Mouse (Mus musculus) neural tube, embryonic 14.5 days (tissue): ENCODE measurements around the gene Slc25a12. TPM values are rescaled to one million over a fixed set of nuclear protein-coding genes. Genes with fewer than 3 reads are reported as not detected.

ENCODE experiments used
- ATAC-seq: fragments of 200-750 bp; cut with Nextera tagmentation; 2 replicates; pipeline ENCODE4 v1.8.0; 2017; ENCODE audit warnings: low read depth, mild to moderate bottlenecking, moderate TSS enrichment, moderate library complexity
- H3K27ac ChIP-seq: fragments of 300-500 bp; sonication (generic); 2 replicates; pipeline ENCODE4 v1.5.1; 2014; ENCODE audit warnings: low read depth, mild to moderate bottlenecking, control low read depth, low read length, moderate library complexity, mixed read lengths
- H3K27me3 ChIP-seq: fragments of 300-500 bp; sonication (generic); 2 replicates; pipeline ENCODE4 v1.6.1; 2014; ENCODE audit warnings: low read length; ENCODE audit not compliant: control insufficient read depth, insufficient read depth
- H3K36me3 ChIP-seq: fragments of 300-500 bp; sonication (generic); 2 replicates; pipeline ENCODE4 v1.6.1; 2014; ENCODE audit warnings: low read length, mixed read lengths; ENCODE audit not compliant: control insufficient read depth, insufficient read depth
- H3K4me1 ChIP-seq: fragments of 300-500 bp; sonication (generic); 2 replicates; pipeline ENCODE4 v1.6.1; 2014; ENCODE audit warnings: low read length; ENCODE audit not compliant: control insufficient read depth, insufficient read depth
- H3K4me2 ChIP-seq: fragments of 300-500 bp; sonication (generic); 2 replicates; pipeline ENCODE4 v1.6.1; 2014; ENCODE audit warnings: mild to moderate bottlenecking, low read depth, low read length, control low read depth
- H3K4me3 ChIP-seq: fragments of 300-500 bp; sonication (generic); 2 replicates; pipeline ENCODE4 v1.5.1; 2014; ENCODE audit warnings: low read depth, low read length, control low read depth, mixed read lengths
- H3K9ac ChIP-seq: fragments of 300-500 bp; sonication (generic); replicated peaks from 2 replicates; pipeline ENCODE4 v1.6.1; 2014; ENCODE audit warnings: low read depth, mild to moderate bottlenecking, control low read depth, low read length, mixed read lengths
- H3K9me3 ChIP-seq: fragments of 300-500 bp; sonication (generic); 2 replicates; pipeline ENCODE4 v1.6.1; 2016; ENCODE audit warnings: low read length; ENCODE audit not compliant: control insufficient read depth
- WGBS: fragments of 180-500 bp; shearing (Covaris S2); extraction: QIAGEN DNeasy Blood & Tissue Kit; methylation state at CpG from one replicate; pipeline ENCODE4 v1.1.7; 2014; 5-methylcytosine and 5-hydroxymethylcytosine counted together
- polyA plus RNA-seq: library from polyadenylated mRNA; unstranded; fragments of >200 nt; fragmentation: Nextera tagmentation; extraction: Ambion mirVana; gene quantifications from 2 replicates; pipeline ENCODE4 v1.2.1, GENCODE M21; 2014

Slc25a12 gene
- polyA plus RNA-seq, 1 experiment from 2014 or later, result 129 TPM

- H3K27me3 ChIP-seq, result no peaks in the 10 kb centered on the region
- no peak for ATAC-seq
- H3K4me3 ChIP-seq, result no peak overlapping the region
- H3K27ac ChIP-seq, result no peak overlapping the region
- 58% methylated on average over 10 of the region's 10 CpGs for WGBS
- H3K36me3 ChIP-seq, result no peaks in the 10 kb centered on the region
- H3K9me3 ChIP-seq, result no peaks in the 10 kb centered on the region
- no peak overlapping the region for H3K4me2 ChIP-seq
- no peaks in the 10 kb centered on the region for H3K4me1 ChIP-seq
- H3K9ac ChIP-seq, result no peak overlapping the region
Observed at GRCm38 (mm10) chr2:71353306-71354054, 14.1 kb downstream of the Slc25a12 start.

DNA sequence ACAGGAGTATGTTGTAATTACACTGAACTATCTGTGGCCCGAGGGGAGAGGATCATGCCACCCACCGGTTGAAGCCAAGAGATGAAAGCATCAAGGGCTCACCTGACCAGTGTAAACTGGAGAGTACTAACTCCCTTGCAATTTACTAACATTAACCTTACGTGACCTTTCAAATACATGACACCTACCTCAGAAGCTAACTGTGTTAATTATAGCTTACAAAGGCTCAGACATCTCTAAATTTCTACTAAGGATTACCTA lies 15.9 kb downstream of the Slc25a12 start:
- 90% methylated on average over 3 of the region's 3 CpGs for WGBS
- H3K36me3 ChIP-seq, result no peaks in the 10 kb centered on the region
- ATAC-seq, result no peak
- no peak overlapping the region for H3K27ac ChIP-seq
- H3K27me3 ChIP-seq, result no peaks in the 10 kb centered on the region
- no peak overlapping the region for H3K4me3 ChIP-seq
- H3K4me1 ChIP-seq, result no peaks in the 10 kb centered on the region
- no peaks in the 10 kb centered on the region for H3K9me3 ChIP-seq
- no peak overlapping the region for H3K4me2 ChIP-seq
- no peak overlapping the region for H3K9ac ChIP-seq

DNA sequence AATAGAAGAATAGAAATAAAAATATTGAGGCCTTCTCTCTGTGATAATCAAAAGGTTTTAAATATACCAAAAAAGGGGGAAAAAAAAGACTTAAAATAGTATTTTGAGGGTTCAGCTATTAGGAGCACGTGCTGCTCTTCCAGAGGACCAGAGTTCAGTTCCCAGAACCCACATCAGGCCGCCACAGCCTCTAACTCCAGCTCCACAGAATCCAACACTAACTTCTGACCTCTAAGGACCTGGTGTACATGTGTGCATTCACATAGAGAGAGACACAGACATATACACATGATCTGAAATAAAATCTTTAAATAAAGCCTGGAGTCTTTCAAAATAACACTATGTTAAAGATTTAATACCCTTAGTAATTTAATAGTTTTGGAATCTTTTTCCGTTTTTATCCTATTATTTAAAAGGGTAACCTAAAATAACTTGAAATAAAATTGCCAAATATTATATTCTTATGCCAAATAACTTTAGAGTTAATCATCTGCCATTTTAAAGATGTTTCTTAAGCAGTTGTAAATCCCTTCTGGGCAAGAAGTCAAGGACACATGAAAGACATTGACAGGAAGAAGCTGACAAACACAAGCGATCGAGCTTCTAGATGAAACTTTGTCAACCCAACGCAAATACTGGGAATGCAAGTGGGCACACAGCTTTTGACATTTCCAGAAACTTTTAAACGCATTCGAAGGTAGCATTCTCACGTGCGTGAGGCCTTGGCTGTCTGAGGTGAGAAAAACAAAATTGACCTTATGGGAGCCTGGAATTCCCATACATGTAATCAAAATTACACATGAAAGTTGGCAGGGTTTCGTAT lies 16.4 kb downstream of the Slc25a12 start:
- WGBS, result 93% methylated on average over 11 of the region's 11 CpGs
- Histone ChIP-seq H3K27ac (no peak overlapping the region), H3K9me3 (no peaks in the 10 kb centered on the region), H3K27me3 (no peaks in the 10 kb centered on the region), H3K4me2 (no peak overlapping the region), H3K36me3 (no peaks in the 10 kb centered on the region), H3K4me3 (no peak overlapping the region), H3K4me1 (no peaks in the 10 kb centered on the region), H3K9ac (no peak overlapping the region)
- ATAC-seq, result no peak

DNA sequence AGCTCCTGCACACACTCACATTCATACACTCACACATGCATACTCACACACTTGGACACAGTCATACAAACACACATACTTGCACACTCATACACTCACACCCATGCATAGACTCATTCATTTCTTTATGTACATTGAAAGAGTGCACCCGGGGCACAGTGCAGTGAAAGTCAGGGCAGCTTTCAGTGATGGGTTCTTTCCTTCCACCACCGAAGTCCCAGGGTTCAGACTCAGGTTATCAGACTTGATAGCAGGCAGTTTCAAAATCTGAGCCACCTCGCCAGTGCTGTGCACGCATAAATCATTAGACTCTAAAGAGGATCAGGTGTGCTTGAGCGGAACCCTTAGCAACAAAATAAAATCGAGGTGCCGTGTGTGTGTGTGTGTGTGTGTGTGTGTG lies 17.4 kb downstream of the Slc25a12 start:
- Histone ChIP-seq H3K9ac (no peak overlapping the region), H3K4me3 (no peak overlapping the region), H3K4me1 (no peaks in the 10 kb centered on the region), H3K27me3 (no peaks in the 10 kb centered on the region), H3K36me3 (no peaks in the 10 kb centered on the region), H3K9me3 (no peaks in the 10 kb centered on the region), H3K27ac (no peak overlapping the region), H3K4me2 (no peak overlapping the region)
- ATAC-seq, result no peak
- 80% methylated on average over 7 of the region's 7 CpGs for WGBS

DNA sequence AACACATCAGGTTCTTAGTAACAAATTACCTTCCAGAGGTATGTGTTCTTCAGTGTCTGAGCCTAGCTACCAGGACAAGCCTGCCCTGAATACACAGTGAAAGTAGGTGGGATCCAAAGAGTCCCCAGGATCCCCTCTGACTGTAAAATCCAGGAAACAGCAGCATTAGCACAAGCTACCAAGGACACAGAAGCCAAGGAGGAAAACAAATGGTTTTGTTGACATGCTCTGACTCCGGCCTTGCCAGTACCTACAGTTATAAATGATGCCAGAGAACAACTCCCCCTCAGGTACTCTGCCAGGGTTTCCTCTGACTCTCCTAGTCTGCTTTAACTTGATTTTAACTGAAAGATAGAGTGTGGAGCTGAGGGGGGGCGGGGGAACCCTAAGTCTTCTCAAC lies 18.0 kb downstream of the Slc25a12 start:
- Histone ChIP-seq H3K36me3 (no peaks in the 10 kb centered on the region), H3K27me3 (no peaks in the 10 kb centered on the region), H3K9me3 (no peaks in the 10 kb centered on the region), H3K4me3 (no peak overlapping the region), H3K4me2 (no peak overlapping the region), H3K9ac (no peak overlapping the region), H3K27ac (no peak overlapping the region), H3K4me1 (no peaks in the 10 kb centered on the region)
- no peak for ATAC-seq
- 79% methylated on average over 2 of the region's 2 CpGs for WGBS

- ATAC-seq, result no peak
- 92% methylated on average over 20 of the region's 20 CpGs for WGBS
Observed at GRCm38 (mm10) chr2:71347732-71348490, 19.6 kb downstream of the Slc25a12 start.

GRCm38 (mm10) chr2:71347160-71347559 lies 20.4 kb downstream of the Slc25a12 start:
- WGBS, result 92% methylated on average over 10 of the region's 10 CpGs
- Histone ChIP-seq H3K27ac (no peak overlapping the region), H3K27me3 (no peaks in the 10 kb centered on the region), H3K4me1 (no peaks in the 10 kb centered on the region), H3K4me2 (no peak overlapping the region), H3K9ac (no peak overlapping the region), H3K9me3 (no peaks in the 10 kb centered on the region), H3K4me3 (no peak overlapping the region), H3K36me3 (no peaks in the 10 kb centered on the region)
- ATAC-seq, result no peak

More at GRCm38 (mm10) chr2:71347732-71348490, 19.6 kb downstream of the Slc25a12 start:
- Histone ChIP-seq H3K27me3 (no peaks in the 10 kb centered on the region), H3K4me3 (no peak overlapping the region), H3K9me3 (no peaks in the 10 kb centered on the region), H3K4me1 (no peaks in the 10 kb centered on the region), H3K4me2 (no peak overlapping the region), H3K27ac (no peak overlapping the region), H3K9ac (no peak overlapping the region), H3K36me3 (no peaks in the 10 kb centered on the region)

DNA sequence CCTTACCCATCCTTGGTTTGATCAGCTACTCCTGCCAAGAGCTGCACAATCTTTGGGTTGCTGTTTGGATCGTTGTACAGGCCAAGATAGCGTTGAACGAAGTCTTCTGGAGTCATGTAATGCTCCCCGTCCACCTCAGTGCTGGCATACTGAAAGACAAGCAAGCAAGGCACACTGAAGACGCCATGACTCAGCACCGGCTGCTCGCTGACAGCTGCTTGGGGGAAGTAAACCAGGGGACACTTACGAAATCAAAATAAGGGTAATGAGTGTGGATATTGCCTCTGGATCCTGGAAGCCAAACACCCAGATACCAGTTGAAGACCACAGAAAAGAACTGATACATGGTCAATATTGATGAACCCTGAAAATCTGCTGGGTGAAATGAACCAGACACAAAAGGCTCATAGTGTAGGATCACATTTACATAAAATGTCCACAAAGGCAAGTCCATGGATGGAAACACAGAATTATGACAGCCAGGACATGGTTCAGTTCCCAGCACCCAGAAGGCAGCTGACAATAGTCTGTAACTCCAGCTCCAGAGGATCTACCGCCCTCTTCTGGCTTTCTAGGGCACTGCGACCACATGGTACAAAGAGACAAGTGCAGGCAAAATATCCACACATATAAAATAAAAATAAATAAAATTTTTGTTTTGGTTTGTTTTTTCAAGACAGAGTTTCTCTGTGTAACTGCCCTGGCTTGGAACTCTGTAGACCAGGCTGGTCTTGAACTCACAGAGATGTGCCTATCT lies 23.5 kb downstream of the Slc25a12 start:
- ATAC-seq, result no peak
- H3K4me2 ChIP-seq, result no peak overlapping the region
- no peaks in the 10 kb centered on the region for H3K27me3 ChIP-seq
- H3K27ac ChIP-seq, result no peak overlapping the region
- no peaks in the 10 kb centered on the region for H3K9me3 ChIP-seq
- no peak overlapping the region for H3K9ac ChIP-seq
- WGBS, result 95% methylated on average over 10 of the region's 10 CpGs
- no peaks in the 10 kb centered on the region for H3K4me1 ChIP-seq
- no peaks in the 10 kb centered on the region for H3K36me3 ChIP-seq
- H3K4me3 ChIP-seq, result no peak overlapping the region
